Mouse (Mus musculus) liver, embryonic 16.5 days (tissue): ENCODE measurements around the gene Rnf20. TPM values are rescaled to one million over a fixed set of nuclear protein-coding genes. Genes with fewer than 3 reads are reported as not detected.
"Not testable (repeated sequence)": the region's sequence is repeated elsewhere in the genome, so short reads cannot be mapped to it uniquely, and the experiment has no call there.

ENCODE experiments used
- ATAC-seq: fragments of 200-750 bp; cut with Nextera tagmentation; 2 replicates; pipeline ENCODE4 v1.8.0; 2017; ENCODE audit warnings: low read depth, mild to moderate bottlenecking, moderate number of reproducible peaks, moderate library complexity
- H3K27ac ChIP-seq: fragments of 300-500 bp; sonication (generic); 2 replicates; pipeline ENCODE4 v1.5.1; 2014; ENCODE audit warnings: mild to moderate bottlenecking, low read length
- H3K27me3 ChIP-seq: fragments of 300-500 bp; sonication (generic); 2 replicates; pipeline ENCODE4 v1.6.1; 2014; ENCODE audit warnings: low read depth, low read length, mixed read lengths; ENCODE audit not compliant: control insufficient read depth, insufficient read depth
- H3K36me3 ChIP-seq: fragments of 300-500 bp; sonication (generic); 2 replicates; pipeline ENCODE4 v1.6.1; 2014; ENCODE audit warnings: mild to moderate bottlenecking; ENCODE audit not compliant: control insufficient read depth, insufficient read depth
- H3K4me1 ChIP-seq: fragments of 300-500 bp; sonication (generic); 2 replicates; pipeline ENCODE4 v1.6.1; 2014; ENCODE audit warnings: low read depth, low read length, mixed read lengths; ENCODE audit not compliant: control insufficient read depth
- H3K4me2 ChIP-seq: fragments of 300-500 bp; sonication (generic); 2 replicates; pipeline ENCODE4 v1.6.1; 2014; ENCODE audit warnings: low read depth, low read length, mixed read lengths
- H3K4me3 ChIP-seq: fragments of 300-500 bp; sonication (generic); 2 replicates; pipeline ENCODE4 v1.5.1; 2014; ENCODE audit warnings: low read depth, mild to moderate bottlenecking, low read length
- H3K9ac ChIP-seq: fragments of 300-500 bp; sonication (generic); 2 replicates; pipeline ENCODE4 v1.6.1; 2014; ENCODE audit warnings: low read depth, low read length
- H3K9me3 ChIP-seq: fragments of 300-500 bp; sonication (generic); replicated peaks from 2 replicates; pipeline ENCODE4 v1.6.1; 2016; ENCODE audit warnings: low read length; ENCODE audit not compliant: control insufficient read depth
- WGBS: fragments of 180-500 bp; shearing (Covaris S2); extraction: QIAGEN DNeasy Blood & Tissue Kit; methylation state at CpG from one replicate; pipeline ENCODE4 v1.1.7; 2014; ENCODE audit not compliant: insufficient replicate concordance; 5-methylcytosine and 5-hydroxymethylcytosine counted together
- polyA plus RNA-seq: library from polyadenylated mRNA; unstranded; fragments of >200 nt; fragmentation: Nextera tagmentation; extraction: Ambion mirVana; gene quantifications from 2 replicates; pipeline ENCODE4 v1.2.1, GENCODE M21; 2015

Gene Rnf20
- polyA plus RNA-seq, 1 experiment from 2014 or later, result 13.6 TPM

DNA sequence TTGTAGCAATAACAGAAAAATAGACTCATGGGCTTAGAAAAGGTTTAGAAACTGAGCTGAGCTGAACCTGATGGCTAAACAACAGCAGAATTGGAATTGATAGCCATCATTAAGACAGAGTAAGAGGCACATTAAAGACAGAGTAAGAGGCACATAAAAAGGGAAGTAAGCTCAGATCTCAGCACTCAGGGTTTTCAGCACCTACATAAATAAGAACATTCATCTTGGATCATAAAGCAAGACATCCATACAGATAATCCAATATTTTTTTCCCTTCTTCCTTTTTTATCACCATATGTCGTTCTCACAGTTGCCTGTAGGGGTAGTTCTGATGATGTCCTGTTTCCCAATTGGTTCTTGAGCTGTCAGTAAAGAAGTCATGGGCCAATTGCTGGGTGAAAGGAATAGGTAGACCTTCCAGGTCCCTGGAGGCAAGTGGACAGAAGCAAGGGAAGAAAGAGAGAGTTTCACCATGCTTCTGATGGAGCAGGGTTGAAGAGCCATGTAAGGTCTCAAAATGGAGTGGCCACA, 27.7 kb upstream of the Rnf20 start:
- no peaks in the 10 kb centered on the region for H3K9me3 ChIP-seq
- no peak overlapping the region for H3K4me3 ChIP-seq
- H3K4me1 ChIP-seq, result no peaks in the 10 kb centered on the region
- no peaks in the 10 kb centered on the region for H3K36me3 ChIP-seq
- no peak overlapping the region for H3K9ac ChIP-seq
- ATAC-seq, result no peak
- 15% methylated on average over 1 of the region's 1 CpGs for WGBS
- no peaks in the 10 kb centered on the region for H3K27me3 ChIP-seq
- H3K4me2 ChIP-seq, result no peak overlapping the region
- no peak overlapping the region for H3K27ac ChIP-seq

GRCm38 (mm10) chr4:49604616-49605015, 27.2 kb upstream of the Rnf20 start:
- no peaks in the 10 kb centered on the region for H3K36me3 ChIP-seq
- H3K27me3 ChIP-seq, result no peaks in the 10 kb centered on the region
- no peak overlapping the region for H3K27ac ChIP-seq
- no peaks in the 10 kb centered on the region for H3K9me3 ChIP-seq
- no peak overlapping the region for H3K4me2 ChIP-seq
- H3K9ac ChIP-seq, result no peak overlapping the region
- H3K4me3 ChIP-seq, result no peak overlapping the region
- ATAC-seq, result no peak
- WGBS, result 38% methylated on average over 5 of the region's 5 CpGs
- no peaks in the 10 kb centered on the region for H3K4me1 ChIP-seq

DNA sequence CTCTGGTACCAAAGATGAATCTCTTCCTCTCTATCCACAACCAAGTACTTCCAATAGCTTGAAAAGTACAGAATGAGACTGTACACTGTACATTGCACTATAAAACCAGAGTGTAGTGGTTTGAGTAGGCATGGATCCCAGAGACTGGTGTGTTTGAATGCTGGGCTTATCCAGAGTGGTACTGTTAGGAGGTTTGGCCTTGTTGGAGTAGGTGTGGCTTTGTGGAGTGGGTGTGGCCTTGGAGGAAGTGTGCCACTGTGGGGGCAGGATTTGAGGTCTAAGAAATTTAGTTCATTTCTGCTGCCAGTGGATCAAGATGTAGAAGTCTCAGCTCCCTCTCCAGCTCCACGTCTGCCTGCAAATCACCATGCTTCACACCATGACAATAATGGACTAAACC, 26.3 kb upstream of the Rnf20 start:
- no peak overlapping the region for H3K4me2 ChIP-seq
- H3K4me1 ChIP-seq, result no peaks in the 10 kb centered on the region
- no peak overlapping the region for H3K27ac ChIP-seq
- no peaks in the 10 kb centered on the region for H3K36me3 ChIP-seq
- no peak overlapping the region for H3K9ac ChIP-seq
- ATAC-seq, result no peak; the same call in 1 of the 2 replicates
- H3K9me3 ChIP-seq, result no peaks in the 10 kb centered on the region
- no peaks in the 10 kb centered on the region for H3K27me3 ChIP-seq
- H3K4me3 ChIP-seq, result no peak overlapping the region
- 48% methylated on average over 1 of the region's 1 CpGs for WGBS

- no peaks in the 10 kb centered on the region for H3K36me3 ChIP-seq
- ATAC-seq, result no peak
- no peaks in the 10 kb centered on the region for H3K9me3 ChIP-seq
- 55% methylated on average over 10 of the region's 10 CpGs for WGBS
- H3K4me1 ChIP-seq, result no peaks in the 10 kb centered on the region
- no peak overlapping the region for H3K27ac ChIP-seq
- H3K4me3 ChIP-seq, result no peak overlapping the region
- no peak overlapping the region for H3K4me2 ChIP-seq
- no peaks in the 10 kb centered on the region for H3K27me3 ChIP-seq
- no peak overlapping the region for H3K9ac ChIP-seq
Measured at GRCm38 (mm10) chr4:49616924-49617323, 14.9 kb upstream of the Rnf20 start.

- WGBS, result 50% methylated on average over 7 of the region's 7 CpGs
- H3K27ac ChIP-seq, H3K36me3 ChIP-seq, H3K9ac ChIP-seq, H3K4me3 ChIP-seq, H3K4me2 ChIP-seq, H3K27me3 ChIP-seq, H3K4me1 ChIP-seq, H3K9me3 ChIP-seq, ATAC-seq: not testable (repeated sequence)
Measured at GRCm38 (mm10) chr4:49619861-49620260, 11.9 kb upstream of the Rnf20 start.

DNA sequence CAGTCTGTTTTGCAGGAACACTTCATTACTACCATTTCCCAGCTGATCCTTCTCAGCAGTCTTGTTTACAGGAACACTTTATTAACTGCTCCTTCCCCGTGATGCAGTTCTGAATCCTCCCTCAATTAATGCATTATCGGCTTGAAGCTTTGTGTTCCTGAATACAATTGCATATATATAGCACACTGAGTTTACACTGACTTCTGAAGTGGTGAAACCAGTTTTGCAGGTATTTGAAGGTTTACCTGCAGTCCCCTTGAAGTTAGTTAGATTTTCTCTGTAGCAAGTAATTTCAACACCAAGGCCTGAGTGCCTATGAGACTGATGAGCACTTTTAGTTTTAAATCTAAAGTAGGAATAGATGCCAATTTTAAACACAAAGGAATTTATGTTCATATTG, 9.5 kb upstream of the Rnf20 start:
- 75% methylated on average over 2 of the region's 2 CpGs for WGBS
- ATAC-seq, result no peak

GRCm38 (mm10) chr4:49623916-49624315, 7.9 kb upstream of the Rnf20 start:
- Histone ChIP-seq H3K36me3 (no peaks in the 10 kb centered on the region), H3K4me3 (no peak overlapping the region), H3K4me2 (no peak overlapping the region), H3K9me3 (no peaks in the 10 kb centered on the region), H3K4me1 (peaks cover 2% of the 10 kb centered on the region; the same call in 1 of the 2 replicates), H3K27me3 (no peaks in the 10 kb centered on the region), H3K27ac (no peak overlapping the region), H3K9ac (no peak overlapping the region)
- ATAC-seq, result no peak
- WGBS, result 65% methylated on average over 4 of the region's 4 CpGs

More for the DNA sequence above, 9.5 kb upstream of the Rnf20 start:
- Histone ChIP-seq H3K4me3 (no peak overlapping the region), H3K4me1 (peaks cover 2% of the 10 kb centered on the region; the same call in 1 of the 2 replicates), H3K27me3 (no peaks in the 10 kb centered on the region), H3K9me3 (no peaks in the 10 kb centered on the region), H3K9ac (no peak overlapping the region), H3K36me3 (no peaks in the 10 kb centered on the region), H3K4me2 (no peak overlapping the region), H3K27ac (no peak overlapping the region)

DNA sequence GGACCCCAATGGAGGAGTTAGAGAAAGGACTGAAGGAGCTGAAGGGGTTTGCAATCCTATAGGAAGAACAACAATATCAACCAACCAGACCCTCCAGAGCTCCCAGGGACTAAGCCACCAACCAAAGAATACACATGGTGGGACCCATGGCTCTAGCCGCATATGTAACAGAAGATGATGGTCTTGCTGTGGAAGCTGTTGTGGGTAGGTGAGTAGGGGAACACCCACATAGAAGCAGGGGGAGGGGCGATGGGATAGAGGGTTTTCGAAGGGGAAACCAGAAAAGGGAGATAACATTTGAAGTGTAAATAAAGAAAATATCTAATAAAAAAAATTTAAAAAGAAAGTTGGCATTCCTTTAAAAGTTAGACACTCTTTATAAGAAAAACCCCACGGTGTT, 6.8 kb upstream of the Rnf20 start:
- not testable (repeated sequence) for H3K4me3 ChIP-seq, H3K9me3 ChIP-seq, H3K36me3 ChIP-seq, H3K9ac ChIP-seq, H3K27me3 ChIP-seq, H3K4me1 ChIP-seq, H3K4me2 ChIP-seq, H3K27ac ChIP-seq
- peak; percentile 30; the same call in 1 of the 2 replicates for ATAC-seq
- WGBS, result 43% methylated on average over 4 of the region's 4 CpGs

DNA sequence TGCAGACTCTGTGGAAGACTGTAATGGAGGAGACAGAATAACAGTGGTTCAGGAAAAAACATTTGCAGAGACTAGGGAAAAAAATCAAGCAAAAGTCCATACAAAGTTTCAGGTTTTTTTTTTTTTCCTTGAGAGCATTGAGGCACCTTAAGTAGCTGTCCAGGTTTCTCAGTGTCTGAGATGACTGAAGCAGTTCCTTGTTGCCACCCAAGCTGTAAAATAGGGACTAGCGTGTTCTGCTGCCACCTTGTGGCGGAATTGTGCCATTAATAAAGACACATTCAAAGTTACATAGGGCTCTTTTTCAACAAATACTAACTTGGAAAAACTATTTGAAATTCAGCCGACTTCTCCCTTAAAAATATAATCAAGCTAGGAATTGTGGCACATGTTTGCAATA, 4.8 kb upstream of the Rnf20 start:
- H3K4me3 ChIP-seq, result no peak overlapping the region
- H3K4me2 ChIP-seq, result no peak overlapping the region
- H3K9ac ChIP-seq, result no peak overlapping the region
- no peaks in the 10 kb centered on the region for H3K36me3 ChIP-seq
- peaks cover 2% of the 10 kb centered on the region; the same call in 1 of the 2 replicates for H3K4me1 ChIP-seq
- 1% methylated on average over 3 of the region's 3 CpGs for WGBS
- H3K27ac ChIP-seq, result no peak overlapping the region
- no peaks in the 10 kb centered on the region for H3K9me3 ChIP-seq
- ATAC-seq, result no peak
- H3K27me3 ChIP-seq, result no peaks in the 10 kb centered on the region
